Mouse (Mus musculus): ENCODE results near the gene Hoxa4.
A peak's percentile ranks its signal among the peaks of the same experiment; 100 is the strongest.

Gene Hoxa4

DNA sequence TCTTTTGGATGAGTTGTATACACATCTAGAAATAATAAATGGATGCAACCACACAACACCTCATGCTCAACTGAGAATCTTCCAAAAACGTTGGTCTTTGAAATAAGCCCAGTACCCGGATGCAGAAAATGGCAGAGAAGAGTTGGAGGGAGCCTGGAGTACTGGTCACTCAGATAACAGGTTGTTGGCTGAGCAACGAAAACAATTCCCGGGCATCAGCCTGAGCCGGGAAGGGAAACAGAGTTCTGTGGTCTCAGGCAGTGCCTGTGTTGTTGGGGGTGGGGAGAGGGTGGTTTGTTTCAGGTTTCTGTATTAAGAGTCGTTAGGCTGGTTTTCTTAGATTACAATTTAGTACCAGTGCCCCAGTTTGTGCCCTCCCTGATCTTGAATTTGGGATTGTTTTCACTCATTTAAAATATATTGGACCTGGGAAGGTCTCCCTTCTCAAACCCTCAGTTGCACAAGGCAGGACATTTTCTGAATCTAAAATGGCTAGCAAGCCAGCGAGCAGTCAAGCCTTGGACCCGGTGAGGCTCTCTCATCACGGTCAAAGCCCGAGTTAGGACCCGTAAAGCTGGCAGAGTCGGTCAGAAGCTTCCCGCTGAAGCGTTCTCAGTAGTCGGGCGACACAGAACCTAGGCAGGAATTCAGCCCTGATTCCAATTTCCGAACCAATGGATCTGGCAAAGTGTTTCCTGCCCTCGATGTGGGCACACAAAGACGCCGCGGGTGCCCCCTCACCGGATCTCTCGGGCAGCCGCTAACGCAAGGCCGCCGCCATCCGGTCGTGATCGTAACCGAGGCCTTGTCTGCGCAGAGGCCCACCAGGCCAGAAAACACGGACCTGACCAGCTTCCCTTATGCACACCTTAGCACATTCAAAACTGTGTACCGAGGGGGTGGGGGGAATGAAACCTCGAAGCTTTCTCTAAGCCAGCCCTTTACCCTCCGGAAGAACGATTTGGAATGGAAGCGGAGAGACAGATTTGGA lies 37.2 kb upstream of the Hoxa4 start:
- DNase-seq (ENCODE audit: low read depth) = no peak

DNA sequence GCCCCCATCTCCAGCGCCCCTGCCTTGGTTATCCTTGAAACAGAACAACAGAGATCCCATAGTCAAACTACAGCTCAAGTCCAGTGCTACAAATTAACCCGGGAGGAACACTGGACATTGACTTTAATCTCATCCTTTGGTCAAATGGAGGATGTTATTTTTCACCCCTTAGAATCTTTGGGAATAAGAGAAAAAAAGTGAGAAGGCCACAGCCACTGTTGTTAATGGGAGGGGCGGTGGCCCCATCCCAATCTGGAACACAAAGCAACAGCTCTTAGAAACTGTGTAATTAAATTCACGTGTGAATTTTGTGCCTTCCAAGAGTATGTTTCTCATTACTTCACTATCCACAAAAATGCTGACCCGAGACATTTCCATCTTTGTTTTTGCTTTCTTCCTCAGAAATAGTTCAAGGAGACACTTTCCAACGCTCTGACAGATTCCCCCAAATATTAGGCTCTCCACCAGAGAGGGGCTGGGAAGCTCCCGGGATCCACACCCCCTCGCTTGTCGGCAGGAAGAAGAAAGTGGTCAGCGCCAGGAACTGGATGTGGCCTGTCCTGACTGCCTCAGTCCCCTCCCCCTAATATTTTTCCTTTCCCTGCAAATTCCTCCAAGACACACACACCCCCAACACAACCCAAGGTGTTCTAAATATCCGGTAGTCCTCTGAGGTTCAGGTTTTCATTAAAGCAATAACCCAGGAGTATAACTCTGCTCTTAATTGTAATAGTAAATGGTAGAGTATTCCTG lies 36.1 kb upstream of the Hoxa4 start:
- no peak for DNase-seq (ENCODE audit: low read depth)

- DNase-seq (ENCODE audit: low read depth) = no peak
These were observed 35.2 kb upstream of the Hoxa4 start for GRCm38 (mm10) chr6:52226569-52227257.

- no peak for DNase-seq (ENCODE audit: low read depth)
These were observed 34.3 kb upstream of the Hoxa4 start for GRCm38 (mm10) chr6:52225612-52226568.

- DNase-seq (ENCODE audit: low read depth) = no peak
These were observed 33.5 kb upstream of the Hoxa4 start for GRCm38 (mm10) chr6:52224895-52225611.

DNA sequence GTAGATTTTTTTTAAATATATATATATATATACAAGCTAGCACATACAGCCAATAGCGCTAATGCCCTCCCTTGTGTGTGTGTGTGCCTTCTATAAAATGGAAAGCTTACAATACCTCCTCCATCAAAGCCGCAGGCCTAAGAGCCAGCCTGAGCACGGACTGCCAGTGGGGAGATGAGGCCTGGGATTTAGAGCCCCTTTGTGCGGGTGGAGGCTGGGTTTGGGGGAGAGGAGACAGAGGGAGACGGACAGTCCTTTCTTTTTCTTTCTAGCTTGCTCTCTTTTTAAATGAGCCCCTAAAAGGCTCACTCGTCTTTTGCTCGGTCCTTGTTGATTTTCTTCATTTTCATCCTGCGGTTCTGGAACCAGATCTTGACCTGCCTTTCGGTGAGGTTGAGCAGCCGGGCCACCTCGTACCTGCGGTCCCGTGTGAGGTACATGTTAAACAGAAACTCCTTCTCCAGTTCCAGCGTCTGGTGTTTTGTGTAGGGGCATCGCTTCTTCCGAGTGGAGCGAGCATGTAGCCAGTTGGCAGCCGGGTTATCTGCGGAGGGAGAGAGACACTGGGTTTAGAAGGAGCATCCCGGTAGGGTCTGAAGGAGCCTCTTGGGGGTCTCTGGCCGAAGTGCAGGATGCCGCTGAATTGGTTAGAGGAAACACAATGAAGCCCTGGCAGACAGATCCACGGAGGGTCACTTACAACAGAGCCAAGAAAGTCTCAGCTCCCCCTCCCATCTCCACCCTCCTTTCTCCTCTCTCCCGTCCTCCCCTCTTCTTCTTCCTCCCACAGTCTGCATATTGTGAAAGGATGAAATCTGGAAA lies 32.6 kb upstream of the Hoxa4 start:
- DNase-seq (ENCODE audit: low read depth) = no peak

GRCm38 (mm10) chr6:52222729-52223128 lies 31.2 kb upstream of the Hoxa4 start:
- DNase-seq (ENCODE audit: low read depth) = no peak

- no peak for DNase-seq (ENCODE audit: low read depth)
These were observed 30.6 kb upstream of the Hoxa4 start for GRCm38 (mm10) chr6:52221993-52222685.

GRCm38 (mm10) chr6:52221337-52221992 lies 29.9 kb upstream of the Hoxa4 start, which contains the start of gene Hoxa7:
TSS of gene Hoxa7 (minus strand) at chr6:52221854.
- peak; percentile 59 for DNase-seq (ENCODE audit: low read depth)

- no peak for DNase-seq (ENCODE audit: low read depth)
These were observed 29.3 kb upstream of the Hoxa4 start for GRCm38 (mm10) chr6:52220865-52221310.

DNA sequence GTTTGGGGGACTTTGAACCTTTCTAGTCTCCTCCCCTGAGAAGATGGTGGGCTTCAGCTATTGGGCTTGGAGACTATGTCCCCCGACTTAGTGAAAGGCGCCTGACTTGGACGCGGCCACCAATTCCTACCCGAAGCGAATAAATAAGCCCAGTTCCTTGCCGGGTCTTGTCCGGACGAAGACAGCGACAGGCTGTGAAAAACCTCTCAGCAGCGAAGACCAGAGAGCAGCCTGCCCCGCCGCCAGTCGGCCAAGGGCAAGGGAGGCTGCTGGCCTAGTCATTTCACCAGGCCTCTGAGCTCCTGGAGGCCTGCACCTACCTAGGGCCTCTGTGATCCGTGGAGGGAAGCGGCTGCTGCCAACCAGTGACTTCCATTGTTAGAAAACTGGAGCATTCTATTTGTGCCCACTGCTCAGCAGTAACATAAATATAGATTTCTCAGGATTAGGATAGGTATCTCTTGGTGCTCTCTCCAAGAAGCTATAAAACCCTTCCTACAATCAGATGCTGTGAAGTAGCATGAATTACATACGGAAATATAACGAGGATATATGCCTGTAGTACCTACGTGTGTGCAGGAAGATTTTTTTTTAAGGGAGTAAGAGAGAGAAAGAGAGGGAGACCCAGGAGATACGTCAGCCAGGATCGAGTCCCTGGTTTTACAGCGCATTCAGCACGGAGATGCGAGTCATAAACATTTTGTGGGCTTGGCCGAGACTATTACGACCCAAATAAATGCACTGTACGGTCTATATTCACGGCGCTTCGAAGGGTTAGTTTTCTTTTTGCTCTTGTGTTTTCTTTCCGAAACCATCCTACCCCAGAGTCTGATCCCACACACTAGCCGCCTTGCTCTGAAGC lies 28.7 kb upstream of the Hoxa4 start:
- DNase-seq (ENCODE audit: low read depth) = no peak

DNA sequence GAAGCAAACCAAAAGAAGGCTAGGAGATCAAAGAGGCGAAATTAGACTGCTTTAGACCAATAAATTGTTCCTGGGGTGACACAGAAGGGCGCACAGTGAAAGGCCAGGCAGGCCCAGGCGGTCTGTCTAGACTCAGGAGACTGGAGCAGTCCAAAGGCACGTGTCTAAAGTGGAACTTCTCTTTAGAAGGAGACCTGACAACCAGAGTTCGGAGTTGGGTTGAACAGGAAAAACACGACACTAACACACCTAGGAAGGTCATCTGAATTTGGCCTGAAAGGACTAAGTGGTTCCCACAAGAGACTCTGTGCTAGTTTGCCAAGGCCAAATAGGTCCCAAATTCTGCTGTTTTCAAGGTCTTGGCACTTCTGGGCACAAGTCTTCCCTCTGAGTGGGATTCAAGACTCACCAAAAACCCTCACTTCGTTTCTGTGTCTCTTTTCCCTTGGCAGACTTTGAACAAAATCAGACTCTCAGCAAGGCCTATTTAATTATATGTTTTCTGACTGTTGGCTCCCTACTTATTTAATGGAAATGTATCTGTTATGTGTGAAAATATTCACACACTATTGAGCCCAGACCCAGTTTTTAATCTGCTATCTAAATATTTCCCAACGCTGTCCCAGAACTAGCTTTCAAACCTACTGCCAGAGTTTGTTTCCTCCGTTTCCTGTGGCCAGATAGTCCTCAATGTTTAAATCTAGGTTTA lies 27.8 kb upstream of the Hoxa4 start:
- no peak for DNase-seq (ENCODE audit: low read depth)

GRCm38 (mm10) chr6:52218643-52219215 lies 27.2 kb upstream of the Hoxa4 start:
- no peak for DNase-seq (ENCODE audit: low read depth)

GRCm38 (mm10) chr6:52217895-52218642 lies 26.5 kb upstream of the Hoxa4 start:
- no peak for DNase-seq (ENCODE audit: low read depth)

DNA sequence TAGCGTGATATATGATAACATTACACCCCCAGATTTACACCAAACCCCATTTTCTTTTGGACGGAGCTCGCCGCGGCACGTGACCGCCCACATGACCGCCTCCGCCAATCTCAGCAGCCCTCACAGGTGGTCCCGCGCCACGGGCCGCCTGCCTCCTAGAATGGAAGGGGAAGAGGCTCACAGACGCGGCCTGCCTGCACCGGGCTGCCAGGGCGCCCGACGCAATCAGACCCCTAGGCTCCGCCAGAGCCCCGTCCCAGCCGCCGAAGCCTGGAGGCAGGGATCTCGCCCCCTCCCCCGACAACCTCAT lies 25.9 kb upstream of the Hoxa4 start:
- no peak for DNase-seq (ENCODE audit: low read depth)

Data from fibroblast of lung, adult 2 months (primary cell).